Mouse (Mus musculus): ENCODE measurements at regions not wholly inside any gene's neighbourhood (a gene's known extent, or its start where the extent isn't known, plus 50 kb on each side); places are given as distances from the start of the nearest gene placed in this dataset.
"Not testable (repeated sequence)": the region's sequence is repeated elsewhere in the genome, so short reads cannot be mapped to it uniquely, and the experiment has no call there.

DNA sequence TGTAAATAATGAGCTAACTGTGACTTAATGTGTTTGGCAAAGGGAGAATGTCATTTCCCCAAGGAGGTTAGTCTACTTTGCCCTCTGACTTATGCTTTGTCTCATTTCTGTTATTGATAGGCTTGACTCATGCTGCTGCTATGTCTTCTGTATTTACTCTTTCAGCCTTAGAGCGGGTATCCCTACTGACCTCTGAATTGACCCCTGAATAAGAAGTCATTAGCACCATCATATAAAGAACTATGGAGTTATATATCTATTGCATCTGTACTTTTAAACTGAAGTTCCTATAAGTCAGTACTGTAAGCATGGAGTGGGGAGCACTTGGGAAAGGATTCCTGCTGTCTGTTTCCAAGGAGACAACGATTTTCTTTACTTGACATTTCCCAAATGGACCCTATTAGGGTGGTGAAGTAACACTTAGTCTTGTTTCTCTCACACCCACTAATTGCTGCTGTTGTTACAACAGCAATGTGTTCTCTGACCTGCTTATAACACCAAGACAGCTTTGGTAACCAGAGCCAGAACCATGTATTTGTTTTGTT lies 75.3 kb upstream of the Cwc22 start:
- no peak for DNase-seq (ENCODE audit: low spot score in 2 of 2)

DNA sequence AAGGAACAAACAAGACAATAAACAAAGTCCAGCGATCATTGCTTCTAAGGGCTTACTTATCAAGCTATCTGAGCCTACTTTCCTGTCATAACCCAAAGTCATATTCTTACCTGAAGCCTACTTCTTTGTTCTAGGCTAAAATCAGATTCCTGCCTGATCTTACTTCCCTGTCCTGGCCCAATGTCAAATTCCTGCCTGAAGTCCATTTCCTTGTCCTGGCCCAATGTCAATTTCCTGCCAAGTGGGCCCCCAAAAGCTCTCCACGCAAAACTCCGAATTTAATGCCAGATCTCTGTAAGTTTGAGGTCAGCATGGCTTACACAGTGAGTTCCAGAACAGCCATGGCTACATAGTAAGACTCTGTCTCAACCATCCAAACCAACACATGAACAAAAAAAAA lies 74.3 kb upstream of the Cwc22 start:
- DNase-seq (ENCODE audit: low spot score in 2 of 2), result no peak

DNA sequence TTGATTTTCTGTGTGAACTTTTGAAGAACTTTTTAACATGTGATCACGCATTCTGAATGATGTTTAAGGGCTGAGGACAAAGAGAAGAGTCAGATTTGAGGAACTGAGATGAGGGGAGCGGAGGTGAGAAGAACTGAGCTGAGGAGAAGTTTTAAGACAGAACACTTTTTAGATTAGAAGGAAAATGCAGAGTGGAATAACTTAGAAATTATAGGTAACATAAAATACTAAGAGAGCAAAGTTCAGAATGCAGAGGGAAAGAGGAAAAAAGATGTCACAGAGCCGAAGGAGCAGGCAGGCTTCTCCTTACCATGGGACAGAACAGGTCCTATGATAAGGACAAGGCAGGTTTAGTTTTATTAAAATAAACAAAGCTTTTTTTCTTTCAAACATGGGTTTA lies 73.7 kb upstream of the Cwc22 start:
- DNase-seq (ENCODE audit: low spot score in 2 of 2), result no peak

- DNase-seq (ENCODE audit: low spot score in 2 of 2), result not testable (repeated sequence)
Observed at GRCm38 (mm10) chr2:78012441-78012840, 66.3 kb upstream of the Cwc22 start.

GRCm38 (mm10) chr2:78011821-78012220 lies 65.6 kb upstream of the Cwc22 start:
- no peak for DNase-seq (ENCODE audit: low spot score in 2 of 2)

DNA sequence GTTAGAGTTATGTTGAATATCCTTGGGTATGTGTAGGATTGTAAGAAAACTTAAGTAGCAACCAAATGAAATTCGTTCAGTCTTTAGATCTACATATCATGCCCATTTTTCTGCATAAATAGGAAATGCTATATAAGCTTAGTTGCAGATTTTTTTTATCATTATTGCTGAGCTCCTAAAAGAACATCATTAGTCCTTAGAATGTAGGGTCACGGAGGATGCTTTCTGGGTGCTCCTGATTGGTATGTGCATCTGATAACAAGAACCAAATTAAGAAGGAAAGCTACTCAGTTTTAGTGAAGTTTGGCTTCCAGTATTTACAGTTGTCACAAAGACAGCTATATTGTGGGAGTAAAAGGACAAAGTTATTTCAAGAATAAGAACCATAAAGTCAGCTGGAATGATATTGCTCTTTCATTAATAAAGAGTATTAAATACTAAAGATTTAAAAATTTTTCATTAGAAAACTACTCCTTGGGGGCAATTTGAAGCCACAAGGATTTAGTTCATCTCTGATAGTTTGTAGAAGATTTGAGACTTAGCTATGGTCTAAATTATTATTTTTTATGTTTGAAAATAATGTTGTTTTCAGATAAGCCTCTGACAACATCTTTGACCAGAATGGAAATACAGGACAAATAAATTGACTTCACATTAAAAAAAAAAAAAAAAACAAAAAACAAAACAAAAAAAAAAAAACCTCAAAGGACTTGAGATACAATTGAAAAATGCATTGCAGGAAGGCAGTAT lies 65.1 kb upstream of the Cwc22 start:
- DNase-seq (ENCODE audit: low spot score in 2 of 2), result no peak

GRCm38 (mm10) chr2:78010066-78010690 lies 64.0 kb upstream of the Cwc22 start:
- DNase-seq (ENCODE audit: low spot score in 2 of 2), result no peak

DNA sequence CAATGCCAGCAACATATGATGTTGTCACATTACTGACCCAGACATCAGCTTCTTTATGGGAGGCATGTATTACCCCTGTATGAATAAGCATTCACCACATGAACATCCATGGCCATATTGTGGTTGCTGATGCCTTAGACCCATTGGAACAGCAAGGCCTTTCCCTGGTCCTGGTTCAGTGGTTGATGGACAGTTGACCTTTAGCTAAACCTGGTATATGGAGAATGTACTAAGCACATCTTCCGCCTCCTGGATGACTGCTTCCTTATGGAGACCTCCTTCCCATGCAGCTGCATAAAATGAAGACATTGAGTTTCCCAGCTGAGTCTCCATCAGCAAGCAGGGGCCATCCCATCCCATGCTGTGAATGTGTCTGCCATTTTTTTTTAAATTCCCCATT lies 61.9 kb upstream of the Cwc22 start:
- DNase-seq (ENCODE audit: low spot score in 2 of 2), result no peak

DNA sequence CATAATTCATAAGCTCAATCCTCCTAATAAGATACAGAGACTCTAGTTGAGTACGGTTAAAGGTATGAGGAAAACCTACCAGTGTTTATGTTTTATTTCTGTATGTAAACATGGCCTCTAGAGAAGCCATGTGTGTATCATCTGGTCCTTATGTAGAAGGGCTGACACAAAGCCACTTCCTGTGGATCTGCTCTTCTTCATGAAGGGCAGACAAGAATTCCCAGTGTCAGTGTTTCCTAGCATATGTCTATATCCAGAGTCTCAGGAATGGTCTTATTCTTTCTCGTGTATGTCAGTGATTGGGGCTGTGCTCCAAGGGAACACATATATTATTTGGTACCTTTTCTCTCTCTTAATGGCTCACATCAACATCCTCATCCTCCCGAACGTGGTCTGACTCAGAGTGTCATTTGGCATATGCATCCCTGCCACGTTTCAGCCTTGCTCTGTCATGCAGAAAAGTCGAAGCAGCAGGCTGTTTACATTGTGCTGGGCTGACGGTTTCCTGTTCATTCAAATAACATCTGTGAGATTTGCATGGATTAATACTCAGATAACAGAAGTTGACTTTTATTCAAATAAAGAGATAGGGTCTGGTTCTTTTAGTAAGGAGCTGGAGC lies 59.3 kb upstream of the Cwc22 start:
- no peak for DNase-seq (ENCODE audit: low spot score in 2 of 2)

GRCm38 (mm10) chr2:78004426-78004825 lies 58.3 kb upstream of the Cwc22 start:
- DNase-seq (ENCODE audit: low spot score in 2 of 2), result no peak

Data from layer of hippocampus, adult 18-20 months (tissue).